Mouse (Mus musculus) lung, embryonic 16.5 days (tissue): ENCODE data around the gene Ccdc6. TPM values are rescaled to one million over a fixed set of nuclear protein-coding genes. Genes with fewer than 3 reads are reported as not detected.

ENCODE experiments used
- ATAC-seq: fragments of 200-750 bp; cut with Nextera tagmentation; 2 replicates; pipeline ENCODE4 v1.8.0; 2017; ENCODE audit warnings: low read depth, mild to moderate bottlenecking, moderate library complexity
- H3K27ac ChIP-seq: fragments of 300-500 bp; sonication (generic); 2 replicates; pipeline ENCODE4 v1.5.1; 2014; ENCODE audit warnings: mild to moderate bottlenecking, control low read depth, low read length
- H3K27me3 ChIP-seq: fragments of 300-500 bp; sonication (generic); 2 replicates; pipeline ENCODE4 v1.6.1; 2014; ENCODE audit warnings: low read depth, low read length, mixed read lengths; ENCODE audit not compliant: control insufficient read depth, insufficient read depth
- H3K36me3 ChIP-seq: fragments of 300-500 bp; sonication (generic); 2 replicates; pipeline ENCODE4 v1.6.1; 2014; ENCODE audit warnings: low read length; ENCODE audit not compliant: control insufficient read depth, insufficient read depth
- H3K4me1 ChIP-seq: fragments of 300-500 bp; sonication (generic); replicated peaks from 2 replicates; pipeline ENCODE4 v1.6.1; 2014; ENCODE audit warnings: low read length, mixed read lengths; ENCODE audit not compliant: control insufficient read depth, insufficient read depth
- H3K4me2 ChIP-seq: fragments of 300-500 bp; sonication (generic); 2 replicates; pipeline ENCODE4 v1.6.1; 2014; ENCODE audit warnings: low read depth, low read length, control low read depth
- H3K4me3 ChIP-seq: fragments of 300-500 bp; sonication (generic); 2 replicates; pipeline ENCODE4 v1.5.1; 2014; ENCODE audit warnings: mild to moderate bottlenecking, low read length, control low read depth
- H3K9ac ChIP-seq: fragments of 300-500 bp; sonication (generic); 2 replicates; pipeline ENCODE4 v1.6.1; 2014; ENCODE audit warnings: low read length, control low read depth
- H3K9me3 ChIP-seq: fragments of 300-500 bp; sonication (generic); 2 replicates; pipeline ENCODE4 v1.6.1; 2016; ENCODE audit warnings: low read length; ENCODE audit not compliant: control insufficient read depth
- WGBS: fragments of 180-500 bp; shearing (Covaris S2); extraction: QIAGEN DNeasy Blood & Tissue Kit; methylation state at CpG from one replicate; pipeline ENCODE4 v1.1.7; 2014; 5-methylcytosine and 5-hydroxymethylcytosine counted together
- polyA plus RNA-seq: library from polyadenylated mRNA; unstranded; fragments of >200 nt; fragmentation: Nextera tagmentation; extraction: Ambion mirVana; gene quantifications from 2 replicates; pipeline ENCODE4 v1.2.1, GENCODE M21; 2015

The Ccdc6 gene
- polyA plus RNA-seq, 1 experiment from 2014 or later: 15.1 TPM

GRCm38 (mm10) chr10:70119451-70119850, 22.5 kb downstream of the Ccdc6 start:
- Histone ChIP-seq H3K4me2 (no peak overlapping the region), H3K27me3 (no peaks in the 10 kb centered on the region), H3K9ac (no peak overlapping the region), H3K4me3 (no peak overlapping the region), H3K27ac (no peak overlapping the region), H3K4me1 (peaks cover 24% of the 10 kb centered on the region), H3K9me3 (no peaks in the 10 kb centered on the region), H3K36me3 (no peaks in the 10 kb centered on the region)
- WGBS: 19% methylated on average over 9 of the region's 9 CpGs
- ATAC-seq: no peak

- Histone ChIP-seq H3K9ac (no peak overlapping the region), H3K4me2 (no peak overlapping the region), H3K36me3 (no peaks in the 10 kb centered on the region), H3K9me3 (no peaks in the 10 kb centered on the region), H3K4me1 (peaks cover 24% of the 10 kb centered on the region), H3K27ac (no peak overlapping the region), H3K4me3 (no peak overlapping the region), H3K27me3 (no peaks in the 10 kb centered on the region)
- peak; percentile 74 for ATAC-seq
- WGBS: 32% methylated on average over 9 of the region's 9 CpGs
Observed at GRCm38 (mm10) chr10:70119851-70120370, 23.0 kb downstream of the Ccdc6 start.

GRCm38 (mm10) chr10:70120671-70121405, 23.9 kb downstream of the Ccdc6 start:
- no peak overlapping the region for H3K4me3 ChIP-seq

GRCm38 (mm10) chr10:70121406-70121695, 24.4 kb downstream of the Ccdc6 start:
- Histone ChIP-seq H3K4me1 (peaks cover 24% of the 10 kb centered on the region), H3K9me3 (no peaks in the 10 kb centered on the region), H3K36me3 (no peaks in the 10 kb centered on the region), H3K9ac (no peak overlapping the region), H3K4me3 (no peak overlapping the region), H3K27ac (no peak overlapping the region), H3K4me2 (no peak overlapping the region), H3K27me3 (no peaks in the 10 kb centered on the region)
- 69% methylated on average over 8 of the region's 8 CpGs for WGBS
- no peak for ATAC-seq

More at GRCm38 (mm10) chr10:70120671-70121405, 23.9 kb downstream of the Ccdc6 start:
- Histone ChIP-seq H3K9me3 (no peaks in the 10 kb centered on the region), H3K9ac (no peak overlapping the region), H3K4me2 (no peak overlapping the region), H3K27me3 (no peaks in the 10 kb centered on the region), H3K4me1 (peaks cover 24% of the 10 kb centered on the region), H3K36me3 (no peaks in the 10 kb centered on the region), H3K27ac (peak overlapping the region; percentile 45)
- 61% methylated on average over 17 of the region's 17 CpGs for WGBS
- ATAC-seq: peak; percentile 46

GRCm38 (mm10) chr10:70123454-70123853, 26.5 kb downstream of the Ccdc6 start:
- Histone ChIP-seq H3K27me3 (no peaks in the 10 kb centered on the region), H3K9me3 (no peaks in the 10 kb centered on the region), H3K4me1 (peaks cover 32% of the 10 kb centered on the region), H3K4me3 (no peak overlapping the region), H3K27ac (no peak overlapping the region), H3K9ac (no peak overlapping the region), H3K4me2 (no peak overlapping the region), H3K36me3 (no peaks in the 10 kb centered on the region)
- 95% methylated on average over 2 of the region's 2 CpGs for WGBS
- no peak for ATAC-seq

GRCm38 (mm10) chr10:70125491-70125890, 28.6 kb downstream of the Ccdc6 start:
- Histone ChIP-seq H3K4me3 (no peak overlapping the region), H3K36me3 (no peaks in the 10 kb centered on the region), H3K4me2 (no peak overlapping the region), H3K27ac (no peak overlapping the region), H3K9ac (no peak overlapping the region), H3K4me1 (peaks cover 18% of the 10 kb centered on the region), H3K27me3 (no peaks in the 10 kb centered on the region), H3K9me3 (no peaks in the 10 kb centered on the region)
- WGBS: 54% methylated on average over 7 of the region's 7 CpGs
- ATAC-seq: no peak

GRCm38 (mm10) chr10:70127273-70127672, 30.4 kb downstream of the Ccdc6 start:
- WGBS: 61% methylated on average over 8 of the region's 8 CpGs
- Histone ChIP-seq H3K27me3 (no peaks in the 10 kb centered on the region), H3K36me3 (no peaks in the 10 kb centered on the region), H3K9ac (no peak overlapping the region), H3K4me3 (no peak overlapping the region), H3K4me1 (peaks cover 17% of the 10 kb centered on the region), H3K27ac (no peak overlapping the region), H3K4me2 (no peak overlapping the region), H3K9me3 (no peaks in the 10 kb centered on the region)
- ATAC-seq: no peak

GRCm38 (mm10) chr10:70128408-70128807, 31.5 kb downstream of the Ccdc6 start:
- Histone ChIP-seq H3K9me3 (no peaks in the 10 kb centered on the region), H3K36me3 (no peaks in the 10 kb centered on the region), H3K9ac (no peak overlapping the region), H3K4me3 (no peak overlapping the region), H3K27ac (no peak overlapping the region), H3K4me1 (peaks cover 29% of the 10 kb centered on the region), H3K4me2 (no peak overlapping the region), H3K27me3 (no peaks in the 10 kb centered on the region)
- ATAC-seq: no peak
- 87% methylated on average over 8 of the region's 8 CpGs for WGBS

- Histone ChIP-seq H3K9ac (no peak overlapping the region), H3K27ac (no peak overlapping the region), H3K4me1 (peaks cover 32% of the 10 kb centered on the region), H3K4me3 (no peak overlapping the region), H3K9me3 (no peaks in the 10 kb centered on the region), H3K4me2 (no peak overlapping the region), H3K27me3 (no peaks in the 10 kb centered on the region), H3K36me3 (no peaks in the 10 kb centered on the region)
- ATAC-seq: 0 out of 2 replicates have a peak, but pooled peaks have one; percentile 45
- 14% methylated on average over 5 of the region's 5 CpGs for WGBS
Observed at GRCm38 (mm10) chr10:70132087-70132560, 35.2 kb downstream of the Ccdc6 start.
